Mouse (Mus musculus) adrenal gland (tissue): Measurements from ENCODE around the gene Dpm2.

Experiments
- intact Hi-C: fragments of 180-260 bp; cut with DNase I; formaldehyde crosslinking; loops from one replicate; pipeline ENCODE4 v1.15.1; 2025

Dpm2 gene

DNA sequence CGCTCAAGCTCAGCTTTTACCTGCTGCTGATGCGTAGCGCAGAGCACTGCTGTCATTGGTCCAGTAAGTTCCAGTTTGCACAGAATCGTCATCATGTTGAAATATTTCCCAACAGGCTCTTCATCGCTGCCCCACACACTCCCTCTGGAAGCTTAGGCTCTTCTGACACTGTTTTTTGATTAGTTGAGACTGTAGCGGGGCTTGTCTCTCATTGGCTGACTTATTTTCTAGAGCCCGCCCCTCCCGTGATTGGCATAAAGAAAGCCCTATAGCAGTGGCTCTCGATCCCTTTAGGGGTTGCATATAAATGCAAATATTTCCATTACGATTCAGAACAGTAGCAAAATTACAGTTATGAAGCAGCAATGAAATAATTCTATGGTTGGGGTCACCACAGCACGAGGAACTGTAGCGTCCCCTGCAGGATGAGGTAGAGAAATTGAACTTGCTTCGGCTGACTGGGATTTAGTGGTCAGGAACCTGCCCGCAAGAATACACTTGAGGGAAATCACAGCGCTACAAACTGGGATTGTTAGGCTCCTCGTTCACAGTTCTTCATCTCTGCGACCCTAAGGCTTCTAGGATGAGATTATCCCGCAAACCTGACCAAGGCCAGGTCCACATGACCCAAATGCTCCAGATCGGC lies 10.9 kb downstream of the Dpm2 start:
- intact Hi-C loops = loop anchor here (2.0 kb wide), 1 partner anchor 21 kb away; no protein-coding TSS in a partner anchor

DNA sequence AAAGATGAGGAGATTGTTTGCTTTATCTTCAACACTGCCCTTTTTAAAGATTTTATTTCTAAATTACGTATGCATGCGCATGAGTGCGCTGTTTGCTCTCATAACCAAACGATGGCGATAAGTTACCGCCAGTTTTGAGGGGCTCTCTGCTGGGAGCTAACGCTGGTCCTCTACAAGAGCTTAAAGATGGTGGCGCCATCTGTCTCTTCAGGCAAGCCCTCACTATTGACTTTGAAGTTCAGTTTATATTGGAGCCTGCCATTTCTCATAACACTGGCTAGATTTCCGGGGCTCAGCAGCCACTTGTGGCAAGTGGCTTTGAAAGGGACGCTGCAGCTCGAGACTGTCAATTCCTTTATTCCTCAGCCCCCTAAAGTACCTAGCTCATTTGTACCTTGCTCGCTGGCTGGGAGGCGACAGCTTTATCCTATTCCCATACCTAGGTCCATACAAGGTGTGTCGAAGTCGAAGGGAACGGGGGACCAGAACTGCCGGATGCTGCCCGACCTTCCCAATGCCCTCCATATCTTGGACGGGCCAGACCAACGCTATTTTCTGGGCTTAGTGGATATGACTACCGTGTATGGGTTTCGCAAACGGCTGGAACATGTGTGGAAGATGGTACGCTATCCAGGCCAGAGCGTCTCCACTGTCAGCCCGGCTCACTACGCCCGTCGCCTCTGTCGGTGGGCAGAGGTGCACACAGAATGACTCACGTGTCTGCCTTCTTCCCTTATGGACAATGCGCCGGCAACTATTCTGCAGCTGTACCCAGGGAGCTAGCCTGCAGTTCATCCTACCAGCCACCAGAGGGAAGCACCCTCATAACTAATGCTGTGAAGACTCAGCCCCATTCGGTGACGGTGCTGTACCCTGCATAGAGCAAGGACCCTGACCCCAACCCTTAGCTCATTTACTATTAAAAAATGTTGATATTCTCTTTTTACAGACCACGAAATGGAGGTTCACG lies 12.5 kb downstream of the Dpm2 start:
- intact Hi-C loops = loop anchor here (2.0 kb wide), 1 partner anchor 20 kb away; no protein-coding TSS in a partner anchor

DNA sequence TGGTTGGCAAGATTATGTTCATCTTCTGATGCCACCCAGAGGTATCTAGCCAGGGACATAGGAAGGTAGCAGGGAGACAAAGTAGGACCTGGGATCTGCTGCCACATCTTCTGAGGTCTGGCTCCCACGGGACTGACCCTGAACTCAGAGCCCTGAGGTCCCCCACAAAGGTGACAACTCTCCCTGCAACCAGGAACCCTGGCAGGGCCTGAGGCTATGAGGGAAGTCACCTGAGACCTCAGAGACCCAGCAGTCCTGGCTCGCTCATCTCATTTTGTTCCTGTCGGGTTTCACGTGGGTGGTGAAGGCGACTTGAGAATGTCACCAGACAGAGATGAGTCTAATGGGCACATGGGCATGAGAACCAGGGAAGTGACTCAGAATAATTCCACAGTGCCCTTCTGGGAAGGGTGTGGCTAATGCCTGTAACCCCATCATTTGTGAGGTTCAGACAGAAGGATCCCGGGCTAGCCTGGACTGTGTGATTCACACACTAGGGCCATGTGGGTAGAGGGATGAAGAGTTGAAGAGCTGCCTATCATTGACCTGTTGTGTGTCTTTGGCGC lies 14.6 kb downstream of the Dpm2 start:
- intact Hi-C loops = no loop called here

DNA sequence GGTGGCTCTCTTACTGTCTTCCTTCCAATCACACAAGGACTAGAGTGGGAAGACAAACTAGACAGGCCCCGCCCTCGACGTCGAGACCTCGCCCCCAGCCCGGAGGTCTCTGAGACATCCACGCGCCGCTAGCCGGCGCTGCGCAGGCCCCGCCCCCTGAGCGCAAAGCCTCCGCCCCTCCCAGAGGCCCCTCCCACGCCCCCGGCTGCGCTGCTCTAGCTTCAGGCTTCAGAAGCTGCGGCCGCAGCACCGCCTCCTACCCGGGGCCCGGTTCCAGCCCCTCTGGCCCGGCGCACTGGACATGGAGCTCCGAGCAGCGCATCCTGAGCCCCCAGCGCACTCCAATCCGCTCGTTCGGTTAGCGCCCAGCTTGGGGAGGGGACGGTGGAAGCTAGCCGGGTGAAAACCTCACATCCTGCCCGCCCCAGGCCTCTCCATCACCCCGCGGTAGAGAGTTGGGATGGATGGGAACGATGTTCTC lies 16.3 kb downstream of the Dpm2 start, which contains the start of gene St6galnac4:
Gene St6galnac4 (plus strand): TSS at position 225 of the 481 bp plus-strand sequence.
- intact Hi-C loops = no loop called here

DNA sequence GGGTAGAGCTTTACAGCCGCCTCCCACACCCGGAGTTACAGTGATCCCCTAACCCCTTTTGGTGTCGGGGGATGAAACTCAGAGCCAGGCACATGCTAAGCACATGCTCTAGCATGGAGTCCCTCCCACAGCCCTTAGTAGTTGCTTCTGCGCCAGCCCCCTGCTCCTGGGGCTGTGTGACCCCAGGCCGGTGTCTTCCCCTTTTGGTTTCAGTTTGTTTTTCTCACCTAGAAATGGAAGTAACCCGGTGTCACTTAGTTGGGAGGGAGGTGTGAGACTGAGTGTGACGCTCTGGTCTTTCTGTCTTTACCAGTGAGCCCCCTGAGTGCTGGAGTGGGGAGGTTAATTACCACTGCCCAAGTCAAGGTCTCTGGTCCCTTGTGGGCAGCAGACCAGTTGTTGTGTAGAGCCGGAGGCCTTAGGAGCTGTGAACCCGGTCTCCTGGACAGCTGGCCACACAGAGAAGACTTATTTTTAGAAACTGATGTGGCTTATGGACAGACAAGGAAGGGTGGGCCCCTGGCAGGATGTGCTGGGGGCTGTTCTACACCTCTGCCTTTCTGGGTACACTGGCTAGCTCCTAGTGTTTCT lies 17.2 kb downstream of the Dpm2 start:
- intact Hi-C loops = no loop called here

DNA sequence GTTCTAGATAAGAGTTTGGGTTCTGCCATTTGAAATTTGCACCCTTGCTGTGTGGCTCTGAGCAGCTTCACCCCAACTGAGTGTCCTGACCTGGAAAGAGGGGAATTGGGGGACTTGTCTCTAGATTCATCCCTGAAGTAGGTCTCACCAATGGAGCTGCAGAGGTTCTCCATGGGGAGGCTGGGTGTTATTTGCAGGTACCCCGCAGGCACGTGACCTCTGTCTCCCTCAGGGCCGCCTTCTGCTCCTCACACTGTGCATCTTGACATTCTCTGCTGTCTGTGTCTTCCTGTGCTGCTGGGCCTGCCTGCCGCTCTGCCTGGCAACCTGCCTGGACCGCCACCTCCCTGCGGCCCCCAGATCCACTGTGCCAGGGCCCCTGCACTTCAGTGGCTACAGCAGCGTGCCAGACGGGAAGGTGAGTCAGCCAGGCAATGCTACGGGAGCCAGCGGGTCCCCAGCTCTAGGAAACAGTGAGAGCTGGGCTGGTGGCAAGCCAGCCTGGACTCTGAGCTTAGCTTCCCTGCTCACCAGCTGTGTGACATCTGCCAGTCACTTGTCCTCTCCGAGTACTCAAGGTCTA lies 18.6 kb downstream of the Dpm2 start:
- intact Hi-C loops = no loop called here

DNA sequence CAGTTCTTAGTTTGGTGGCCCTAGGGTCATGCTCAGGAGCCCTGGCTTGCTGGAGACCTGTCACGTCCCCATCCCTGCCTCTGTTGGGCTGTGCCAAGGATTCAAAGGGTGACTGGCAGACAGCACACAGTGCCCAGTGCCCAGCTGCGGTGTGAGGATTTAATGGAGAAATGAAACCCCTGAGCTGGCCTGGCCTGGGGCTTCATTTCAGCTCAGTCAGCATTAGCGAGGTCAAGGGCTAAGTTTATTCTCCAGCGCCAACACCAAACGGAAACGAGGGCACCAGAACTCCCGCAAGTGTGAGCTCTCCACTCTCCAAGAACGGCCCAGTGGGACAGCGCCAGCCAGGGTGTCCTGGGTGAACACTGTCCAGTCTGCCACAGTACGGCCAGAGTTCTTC lies 19.6 kb downstream of the Dpm2 start:
- intact Hi-C loops = no loop called here

DNA sequence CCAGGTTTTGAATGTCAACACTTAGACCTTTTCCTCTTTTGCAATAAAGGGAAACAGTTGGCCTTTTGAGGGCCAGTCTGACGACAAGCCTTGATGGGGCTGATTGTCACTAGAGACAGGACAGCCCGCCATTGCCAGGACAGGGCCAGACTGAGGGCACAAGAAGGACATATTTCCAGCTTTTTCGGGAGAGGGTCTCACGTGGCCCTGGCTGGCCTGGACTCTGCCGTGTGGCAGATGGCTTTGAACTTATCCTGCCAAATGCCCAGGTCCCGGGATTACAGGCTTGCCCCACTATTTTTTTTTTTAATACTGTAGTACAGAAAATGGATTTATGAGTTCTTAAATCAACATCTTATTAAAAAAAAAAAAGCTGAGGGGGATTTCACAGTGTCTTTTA lies 20.6 kb downstream of the Dpm2 start:
- intact Hi-C loops = no loop called here

DNA sequence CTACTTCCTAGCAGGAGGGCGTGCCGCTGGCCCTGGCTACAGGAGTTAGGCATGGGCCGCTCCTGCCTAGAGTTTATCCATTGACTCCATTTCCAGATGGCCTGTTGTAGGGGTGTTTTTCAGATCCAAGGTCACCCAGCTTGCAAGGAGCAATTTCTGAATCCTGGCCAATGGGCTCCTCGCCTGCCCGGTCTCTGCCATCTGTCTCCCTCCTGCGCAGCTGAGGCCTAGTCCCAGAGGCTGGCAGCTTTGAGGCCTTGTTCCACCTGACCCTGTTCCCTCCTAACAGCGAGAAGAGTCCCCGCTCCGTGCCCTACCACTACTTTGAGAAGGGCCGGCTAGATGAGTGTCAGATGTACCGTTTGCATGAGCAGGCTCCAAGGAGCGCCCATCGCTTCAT lies 26.1 kb downstream of the Dpm2 start:
- intact Hi-C loops = no loop called here

DNA sequence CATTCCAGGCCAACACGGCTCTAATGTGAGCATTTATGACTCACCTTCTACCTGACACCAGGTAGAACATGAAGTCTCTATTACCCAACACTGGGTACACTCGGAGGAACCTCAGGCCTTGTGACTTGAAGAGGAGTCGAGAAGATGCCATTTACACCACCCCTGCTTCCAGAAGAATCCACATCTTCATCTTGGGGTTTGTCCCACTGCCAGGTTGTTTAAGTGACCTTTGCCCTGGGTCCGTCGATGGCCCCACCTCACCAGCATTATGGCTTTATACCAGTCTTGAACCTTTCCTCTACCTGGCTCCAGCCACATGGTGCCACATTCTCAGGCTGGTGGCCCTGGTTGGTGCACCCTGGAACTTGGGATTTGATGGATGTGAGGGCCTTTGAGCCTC lies 26.6 kb downstream of the Dpm2 start:
- intact Hi-C loops = no loop called here

DNA sequence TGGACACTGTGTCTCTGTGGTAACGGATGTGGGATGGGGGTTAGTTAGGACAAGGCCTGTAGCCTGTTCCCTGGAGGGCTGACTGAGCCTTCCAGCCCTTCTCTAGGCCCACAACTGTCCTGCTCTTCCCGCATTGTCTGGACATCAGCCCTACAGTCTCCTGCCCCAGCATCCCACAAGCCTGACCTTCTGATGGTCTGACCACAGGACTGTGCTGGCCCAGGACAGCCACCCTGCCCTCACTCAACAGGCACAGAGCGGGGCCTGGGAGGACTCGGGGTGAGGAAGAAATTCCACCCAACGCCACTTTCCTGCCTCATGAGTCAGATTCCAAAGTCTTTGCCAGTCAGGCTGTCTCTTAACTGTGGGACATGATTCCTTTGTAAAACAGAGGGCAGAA lies 27.0 kb downstream of the Dpm2 start:
- intact Hi-C loops = no loop called here

DNA sequence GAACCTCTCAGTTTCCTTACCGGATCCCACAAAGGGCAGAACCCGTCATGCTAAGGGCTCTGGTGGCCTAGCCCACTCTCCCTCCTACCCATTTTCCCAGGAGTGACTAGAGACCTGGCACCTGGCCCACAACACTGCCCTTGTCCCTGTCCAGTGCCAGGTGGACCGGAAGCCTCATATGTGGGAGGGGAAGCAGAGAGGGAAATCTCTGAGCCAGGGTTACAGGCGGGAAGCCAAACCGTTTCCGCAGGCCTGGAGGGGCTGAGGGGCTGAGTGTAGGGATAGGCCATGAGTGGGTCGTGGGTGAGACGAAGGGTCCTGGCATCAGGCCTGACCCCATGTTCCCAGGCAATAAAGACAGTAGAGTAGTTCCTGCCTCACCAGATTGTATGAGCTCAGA lies 27.8 kb downstream of the Dpm2 start:
- intact Hi-C loops = no loop called here

DNA sequence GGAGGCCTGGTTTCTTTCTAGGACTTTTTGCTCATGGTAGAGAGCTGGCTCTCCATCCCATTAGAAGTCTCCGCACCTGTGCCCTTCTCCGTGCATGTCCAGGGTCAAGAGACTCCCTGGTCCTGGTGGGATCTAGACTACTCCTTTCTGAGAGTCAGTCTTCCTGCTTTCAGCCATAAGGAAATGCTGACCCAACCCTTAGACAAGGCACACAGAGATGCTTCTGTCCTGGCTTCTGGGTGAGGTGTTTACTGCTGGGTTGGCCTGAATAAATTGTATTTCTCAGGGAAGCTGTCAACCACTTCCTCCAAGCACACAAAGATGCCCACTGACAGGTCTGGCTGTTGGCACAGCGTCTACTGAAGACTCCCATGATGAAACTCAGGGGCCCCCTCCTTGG lies 28.8 kb downstream of the Dpm2 start, which contains the start of gene St6galnac6:
Gene St6galnac6 (plus strand): TSS at position 301 of the 400 bp plus-strand sequence.
- intact Hi-C loops = no loop called here

DNA sequence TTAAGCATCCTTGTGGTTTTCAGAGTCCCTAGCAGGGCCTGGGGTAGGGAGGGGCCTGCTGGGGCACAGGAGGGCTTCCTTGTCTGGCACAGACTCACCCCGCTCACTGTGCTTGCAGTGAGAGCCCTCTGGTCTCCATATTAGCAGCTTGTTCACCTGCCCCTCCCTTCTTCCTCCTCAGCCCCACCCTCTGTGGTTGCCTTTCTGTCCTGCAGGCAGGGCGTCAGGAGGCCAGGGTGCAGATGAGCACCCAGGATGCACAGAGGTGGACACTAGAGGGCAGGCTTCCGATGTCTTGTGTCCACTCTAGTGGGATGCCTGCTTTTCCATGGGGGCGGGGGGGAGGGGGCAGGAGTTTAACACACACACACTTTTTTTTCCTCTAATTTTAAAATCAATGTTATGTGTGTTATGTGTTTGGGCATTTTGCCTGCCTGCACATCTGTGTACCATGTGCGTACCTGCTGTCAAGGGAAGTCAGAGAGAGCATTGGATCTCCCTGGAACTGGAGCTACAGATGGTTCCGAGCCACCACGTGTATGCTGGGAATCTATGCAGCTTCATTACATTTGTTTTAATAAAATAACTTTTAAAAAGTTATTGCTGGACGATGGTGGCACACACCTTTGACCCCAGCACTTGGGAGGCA lies 30.9 kb downstream of the Dpm2 start:
- intact Hi-C loops = loop anchor here (2.0 kb wide), 1 partner anchor 19 kb away; no protein-coding TSS in a partner anchor

DNA sequence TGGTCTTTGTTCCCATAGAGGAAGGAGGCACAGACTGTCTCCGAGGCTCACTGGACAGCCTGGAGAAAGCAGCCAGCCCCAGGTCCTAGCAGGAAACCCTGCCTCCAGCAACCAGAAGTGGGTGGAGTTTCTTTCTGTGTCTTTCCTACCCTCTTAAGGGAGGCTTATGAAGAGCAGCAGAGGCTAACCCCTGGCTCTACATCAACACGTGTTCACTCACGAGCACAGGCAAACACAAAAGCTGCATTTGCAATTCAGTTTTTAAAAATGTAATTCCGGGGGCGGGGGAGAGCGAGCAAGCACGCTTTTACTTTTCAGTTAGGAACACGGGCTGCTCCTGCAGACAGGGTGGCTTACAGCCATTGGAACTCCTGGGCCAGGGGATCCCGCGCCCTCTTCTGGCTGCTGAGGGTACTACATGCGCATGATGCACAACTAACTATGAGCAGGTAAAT lies 32.0 kb downstream of the Dpm2 start:
- intact Hi-C loops = loop anchor here (2.0 kb wide), 1 partner anchor 20 kb away; no protein-coding TSS in a partner anchor

DNA sequence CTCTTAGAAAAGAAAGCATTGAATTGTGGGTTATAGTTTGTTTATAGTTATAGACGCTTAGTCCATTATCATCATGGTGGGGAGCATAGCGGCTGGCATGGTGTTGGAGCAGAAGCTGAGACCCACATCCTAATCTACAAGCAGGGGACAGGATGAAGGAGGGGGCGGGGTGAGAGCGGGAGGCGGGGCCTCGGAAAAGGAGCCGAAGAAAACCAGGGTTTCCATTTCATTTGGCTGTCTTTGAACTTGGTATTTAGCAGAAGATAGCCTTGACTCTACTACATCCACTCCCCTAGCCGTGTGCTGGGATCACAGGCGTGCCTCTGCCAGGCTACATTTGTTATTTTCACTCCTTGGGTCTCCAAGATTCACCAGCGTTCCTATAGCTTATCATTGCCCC lies 34.0 kb downstream of the Dpm2 start:
- intact Hi-C loops = no loop called here

DNA sequence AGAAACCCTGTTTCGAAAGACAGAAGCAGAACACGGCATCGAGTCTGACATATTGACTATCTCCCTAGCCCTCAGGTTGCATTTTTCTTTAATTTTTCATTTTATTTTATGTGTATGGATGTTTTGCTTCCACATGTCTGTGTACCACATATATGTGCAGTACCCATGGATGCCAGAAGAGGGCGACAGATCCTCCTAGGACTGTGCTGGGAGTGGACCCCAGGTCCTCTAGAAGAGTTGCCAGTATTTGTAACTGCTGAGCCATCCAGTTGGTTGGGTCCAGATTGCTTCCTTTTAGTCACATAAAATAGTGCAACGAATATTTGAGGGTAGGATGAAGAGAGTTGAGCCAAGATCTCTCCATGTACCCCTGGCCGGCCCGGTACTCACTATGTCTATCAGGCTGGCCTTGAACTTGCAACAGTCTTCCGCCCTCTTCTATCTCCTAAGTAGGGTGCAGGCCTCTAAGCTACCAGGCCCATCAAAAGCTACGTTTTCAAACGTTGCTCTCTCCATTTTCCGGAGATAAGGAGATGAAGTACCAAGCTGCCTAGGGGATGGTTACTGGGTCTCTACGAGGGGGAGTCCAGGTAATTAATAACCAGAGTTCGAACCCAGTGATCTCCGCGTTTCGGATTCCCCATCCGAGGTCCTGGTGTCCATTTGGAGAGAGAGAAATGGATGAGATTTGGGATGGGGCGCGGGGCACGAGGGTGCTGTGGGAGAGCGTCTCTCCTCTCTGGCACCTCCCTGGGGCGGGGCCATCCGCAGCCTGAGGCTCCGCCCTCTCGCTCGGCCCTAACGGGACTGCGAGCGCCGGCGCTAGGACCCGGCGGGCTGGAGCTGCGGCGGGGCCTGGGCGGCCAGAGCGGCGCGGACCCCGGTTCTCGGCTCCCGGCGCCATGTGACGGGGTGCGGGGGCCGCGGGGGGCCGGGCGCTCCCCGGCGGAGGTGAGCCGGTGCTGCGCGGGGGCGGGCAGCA lies 35.8 kb downstream of the Dpm2 start:
- intact Hi-C loops = no loop called here

DNA sequence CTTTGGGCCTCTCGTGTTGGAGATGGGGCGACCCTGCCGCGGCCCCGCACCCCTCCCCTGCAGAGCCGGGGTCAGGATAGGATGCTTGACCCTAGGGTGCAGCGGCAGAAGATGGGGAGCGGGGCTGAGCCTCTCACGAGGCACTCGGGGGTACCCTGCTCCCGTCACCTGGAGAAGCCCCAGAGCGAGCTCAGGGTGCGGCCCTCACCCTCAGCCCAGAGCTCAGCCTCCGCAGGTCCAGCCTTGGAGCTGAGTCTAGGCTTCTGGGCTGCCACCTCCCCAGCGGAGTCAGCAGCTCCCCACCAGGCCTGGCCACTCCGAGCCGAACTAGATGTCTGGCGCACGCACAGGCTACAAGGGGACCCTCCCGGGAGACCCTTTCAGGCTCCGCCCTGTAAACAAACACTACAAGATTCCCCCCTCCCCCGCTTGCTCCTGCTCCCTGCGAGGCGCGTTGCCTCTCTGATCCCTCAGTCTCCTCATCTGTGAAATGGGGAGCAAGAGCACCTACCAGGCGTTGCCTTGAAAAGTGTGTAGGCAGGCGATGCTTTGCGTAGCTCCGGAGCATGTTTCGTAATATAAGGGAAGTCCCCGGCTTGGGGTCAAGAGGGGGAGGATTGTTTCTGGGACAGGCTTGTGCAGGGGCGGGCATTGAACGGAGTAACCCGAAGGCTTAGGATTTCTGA lies 36.7 kb downstream of the Dpm2 start:
- intact Hi-C loops = no loop called here
